Mouse (Mus musculus) ES-Bruce4 (cell line): Measurements from ENCODE around the gene Cep250. TPM values are rescaled to one million over a fixed set of nuclear protein-coding genes. Genes with fewer than 3 reads are reported as not detected.
"Not testable (repeated sequence)": the region's sequence is repeated elsewhere in the genome, so short reads cannot be mapped to it uniquely, and the experiment has no call there.

ENCODE experiments used
- H3K27ac ChIP-seq: 2 replicates; pipeline ENCODE4 v1.5.1; 2012; ENCODE audit warnings: low read length, inconsistent platforms; ENCODE audit not compliant: insufficient read depth
- H3K27me3 ChIP-seq: 2 replicates; pipeline ENCODE4 v1.6.1; 2012; ENCODE audit warnings: mild to moderate bottlenecking, low read length, inconsistent platforms; ENCODE audit not compliant: control insufficient read depth, poor library complexity, insufficient read depth, severe bottlenecking
- H3K36me3 ChIP-seq: 2 replicates; pipeline ENCODE4 v1.6.1; 2012; ENCODE audit warnings: inconsistent platforms, mild to moderate bottlenecking, low read length, moderate library complexity; ENCODE audit not compliant: control insufficient read depth, poor library complexity, insufficient read depth, severe bottlenecking
- H3K4me1 ChIP-seq: one replicate; pipeline ENCODE4 v1.8.1; 2011; ENCODE audit warnings: low read length; ENCODE audit not compliant: control insufficient read depth, insufficient read depth
- H3K4me3 ChIP-seq: 2 replicates; pipeline ENCODE4 v1.5.1; 2011; ENCODE audit warnings: low read depth, mild to moderate bottlenecking, low read length
- H3K9ac ChIP-seq: 2 replicates; pipeline ENCODE4 v1.6.1; 2012; ENCODE audit warnings: low read depth, mild to moderate bottlenecking, inconsistent platforms; ENCODE audit not compliant: poor library complexity, severe bottlenecking
- H3K9me3 ChIP-seq: replicated peaks from 2 replicates; pipeline ENCODE4 v1.6.1; 2012; ENCODE audit warnings: mild to moderate bottlenecking, low read length, inconsistent platforms; ENCODE audit not compliant: control insufficient read depth, poor library complexity, insufficient read depth, severe bottlenecking
- CTCF ChIP-seq: IDR thresholded peaks from one replicate; pipeline ENCODE4 v1.8.1; 2011; ENCODE audit warnings: low read depth, low read length
- EP300 ChIP-seq: IDR thresholded peaks from 2 replicates; pipeline ENCODE4 v1.6.1; 2011; ENCODE audit warnings: low read depth, low read length; ENCODE audit not compliant: insufficient read depth
- POLR2A ChIP-seq: IDR thresholded peaks from one replicate; pipeline ENCODE4 v1.8.1; 2011; ENCODE audit warnings: low read length; ENCODE audit not compliant: insufficient read depth
- polyA plus RNA-seq: library from polyadenylated mRNA; stranded (reverse); fragments of >200 nt; gene quantifications from 2 replicates; pipeline ENCODE4 v1.2.4, GENCODE M21; 2011; ENCODE audit warnings: low read depth; ENCODE audit not compliant: missing spikeins, insufficient read depth, insufficient read length

The Cep250 gene
- 24.9 and 26.0 TPM in 2 replicates for polyA plus RNA-seq

- Histone ChIP-seq H3K4me1 (peaks cover 1% of the 10 kb centered on the region), H3K9me3 (no peaks in the 10 kb centered on the region), H3K27me3 (no peaks in the 10 kb centered on the region), H3K36me3 (no peaks in the 10 kb centered on the region; the same call in 1 of the 2 replicates), H3K4me3 (peak within 1 kb of the TSS; percentile 98), H3K27ac (peak within 1 kb of the TSS; percentile 88), H3K9ac (peak within 1 kb of the TSS; percentile 97)
- TF ChIP-seq CTCF, result no peak
- peak; percentile 81 for TF ChIP-seq POLR2A
Observed at GRCm38 (mm10) chr2:155956134-155957059, at the start of gene Cep250. Gene Cep250, plus strand, starts transcription at chr2:155956458.

GRCm38 (mm10) chr2:155914684-155915083 lies 41.6 kb upstream of the Cep250 start:
- peaks cover 20% of the 10 kb centered on the region for H3K36me3 ChIP-seq

DNA sequence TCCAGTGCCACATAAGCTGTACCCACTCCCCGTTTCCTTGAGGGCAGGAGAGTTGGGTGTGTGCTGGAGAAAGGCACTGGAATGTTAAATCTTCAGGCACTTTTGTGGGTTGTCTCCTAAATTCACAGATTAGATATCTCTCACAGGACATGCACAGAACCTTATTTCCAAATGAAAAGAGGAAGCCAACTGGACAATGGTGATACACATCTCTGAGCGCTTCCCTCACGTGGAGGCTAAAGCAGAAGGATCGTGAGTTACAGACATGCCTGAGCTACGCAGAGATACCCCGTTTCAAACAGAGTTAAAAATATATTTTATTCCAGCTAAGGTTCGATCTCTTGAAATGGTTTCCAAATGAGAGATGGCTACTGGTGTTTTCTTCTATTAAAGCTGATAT lies 33.1 kb upstream of the Cep250 start:
- no peak overlapping the region for H3K27ac ChIP-seq
- H3K9ac ChIP-seq, result no peak overlapping the region
- TF ChIP-seq CTCF (no peak), POLR2A (no peak), EP300 (no peak)
- no peak overlapping the region for H3K4me3 ChIP-seq
- no peaks in the 10 kb centered on the region for H3K4me1 ChIP-seq
- H3K36me3 ChIP-seq, result peaks cover 7% of the 10 kb centered on the region
- no peaks in the 10 kb centered on the region for H3K9me3 ChIP-seq
- no peaks in the 10 kb centered on the region for H3K27me3 ChIP-seq

More at GRCm38 (mm10) chr2:155914684-155915083, 41.6 kb upstream of the Cep250 start:
- Histone ChIP-seq H3K9me3 (no peaks in the 10 kb centered on the region), H3K4me3 (no peak overlapping the region), H3K27ac (no peak overlapping the region), H3K27me3 (no peaks in the 10 kb centered on the region), H3K9ac (no peak overlapping the region), H3K4me1 (no peaks in the 10 kb centered on the region)
- TF ChIP-seq POLR2A, result no peak

DNA sequence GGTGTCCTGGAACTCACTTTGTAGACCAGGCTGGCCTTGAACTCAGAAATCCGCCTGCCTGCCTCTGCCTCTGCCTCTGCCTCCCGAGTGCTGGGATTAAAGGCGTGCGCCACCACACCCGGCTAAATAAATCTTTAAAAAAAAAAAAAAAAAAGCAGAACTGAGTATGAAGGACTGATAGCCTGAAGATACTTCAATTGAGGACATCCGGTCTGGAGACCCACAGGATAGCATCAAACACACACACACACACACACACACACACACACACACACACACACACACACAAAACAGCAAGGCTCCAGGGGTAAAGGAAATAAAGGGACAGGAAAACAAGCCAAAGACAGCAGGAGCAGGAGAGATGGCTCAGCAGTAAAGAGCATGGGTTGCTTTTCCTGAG lies 31.0 kb upstream of the Cep250 start:
- H3K9ac ChIP-seq, H3K4me3 ChIP-seq, H3K4me1 ChIP-seq, H3K36me3 ChIP-seq, H3K27me3 ChIP-seq, H3K9me3 ChIP-seq, H3K27ac ChIP-seq: not testable (repeated sequence)

GRCm38 (mm10) chr2:155928711-155929345 lies 27.4 kb upstream of the Cep250 start:
- peak overlapping the region; percentile 71 for H3K9ac ChIP-seq
- peak overlapping the region; percentile 51; the same call in 1 of the 2 replicates for H3K27ac ChIP-seq
- TF ChIP-seq CTCF (no peak), POLR2A (no peak), EP300 (no peak)
- no peaks in the 10 kb centered on the region for H3K9me3 ChIP-seq
- peak overlapping the region; percentile 87 for H3K4me3 ChIP-seq
- H3K27me3 ChIP-seq, result no peaks in the 10 kb centered on the region
- no peaks in the 10 kb centered on the region for H3K36me3 ChIP-seq
- H3K4me1 ChIP-seq, result no peaks in the 10 kb centered on the region
